Mouse (Mus musculus) heart, embryonic 10.5 days (tissue): ENCODE results near the gene Mdm2. TPM values are rescaled to one million over a fixed set of nuclear protein-coding genes. Genes with fewer than 3 reads are reported as not detected.

Experiments used
- DNase-seq: peaks from one replicate; pipeline ENCODE4 v3.0.0-alpha.2; 2017; ENCODE audit warnings: low spot score
- H3K27ac ChIP-seq: fragments of 300-500 bp; sonication (generic); 2 replicates; pipeline ENCODE4 v1.5.1; 2016; ENCODE audit warnings: mild to moderate bottlenecking
- H3K27me3 ChIP-seq: fragments of 300-500 bp; sonication (generic); 2 replicates; pipeline ENCODE4 v1.6.1; 2016; ENCODE audit warnings: mild to moderate bottlenecking; ENCODE audit not compliant: poor library complexity, insufficient read depth, severe bottlenecking
- H3K36me3 ChIP-seq: fragments of 300-500 bp; sonication (generic); 2 replicates; pipeline ENCODE4 v1.6.1; 2016; ENCODE audit warnings: mild to moderate bottlenecking, moderate library complexity
- H3K4me1 ChIP-seq: fragments of 300-500 bp; sonication (generic); 2 replicates; pipeline ENCODE4 v1.6.1; 2016; ENCODE audit warnings: mild to moderate bottlenecking
- H3K4me3 ChIP-seq: fragments of 300-500 bp; sonication (generic); 2 replicates; pipeline ENCODE4 v1.5.1; 2016; ENCODE audit warnings: mild to moderate bottlenecking, moderate library complexity
- H3K9me3 ChIP-seq: fragments of 300-500 bp; sonication (generic); 2 replicates; pipeline ENCODE4 v1.6.1; 2016; ENCODE audit warnings: mild to moderate bottlenecking, moderate library complexity
- WGBS: fragments of 180-500 bp; shearing (Covaris S2); methylation state at CpG from one replicate; pipeline ENCODE4 v1.1.7; 2016; 5-methylcytosine and 5-hydroxymethylcytosine counted together
- polyA plus RNA-seq: library from polyadenylated mRNA; unstranded; fragments of >200 nt; fragmentation: Nextera tagmentation; extraction: Ambion mirVana; gene quantifications from 2 replicates; pipeline ENCODE4 v1.2.1, GENCODE M21; 2016

Gene Mdm2
- polyA plus RNA-seq, 1 experiment from 2014 or later: 56.4 TPM

GRCm38 (mm10) chr10:117650725-117651124 is 59.8 kb downstream of the Mdm2 start:
- H3K4me1 ChIP-seq: no peaks in the 10 kb centered on the region
- no peaks in the 10 kb centered on the region for H3K27me3 ChIP-seq
- H3K9me3 ChIP-seq: no peaks in the 10 kb centered on the region
- WGBS: 83% methylated on average over 7 of the region's 7 CpGs
- H3K27ac ChIP-seq: no peak overlapping the region
- no peak overlapping the region for H3K4me3 ChIP-seq
- H3K36me3 ChIP-seq: no peaks in the 10 kb centered on the region
- DNase-seq: no peak

GRCm38 (mm10) chr10:117650042-117650655 is 60.4 kb downstream of the Mdm2 start:
- Histone ChIP-seq H3K9me3 (no peaks in the 10 kb centered on the region), H3K27ac (no peak overlapping the region), H3K36me3 (no peaks in the 10 kb centered on the region), H3K27me3 (no peaks in the 10 kb centered on the region), H3K4me1 (no peaks in the 10 kb centered on the region), H3K4me3 (no peak overlapping the region)
- WGBS: 83% methylated on average over 12 of the region's 12 CpGs
- DNase-seq: no peak

- Histone ChIP-seq H3K36me3 (no peaks in the 10 kb centered on the region), H3K4me3 (no peak overlapping the region), H3K9me3 (no peaks in the 10 kb centered on the region), H3K27me3 (no peaks in the 10 kb centered on the region), H3K27ac (no peak overlapping the region), H3K4me1 (no peaks in the 10 kb centered on the region)
- DNase-seq: no peak
- 85% methylated on average over 11 of the region's 11 CpGs for WGBS
Measured at GRCm38 (mm10) chr10:117649292-117650041, 61.1 kb downstream of the Mdm2 start.

GRCm38 (mm10) chr10:117648643-117649042 is 61.9 kb downstream of the Mdm2 start:
- no peaks in the 10 kb centered on the region for H3K4me1 ChIP-seq
- no peak for DNase-seq
- H3K27ac ChIP-seq: no peak overlapping the region
- no peak overlapping the region for H3K4me3 ChIP-seq
- H3K27me3 ChIP-seq: no peaks in the 10 kb centered on the region
- H3K9me3 ChIP-seq: no peaks in the 10 kb centered on the region
- 76% methylated on average over 3 of the region's 3 CpGs for WGBS
- H3K36me3 ChIP-seq: no peaks in the 10 kb centered on the region

GRCm38 (mm10) chr10:117647964-117648472 is 62.5 kb downstream of the Mdm2 start:
- Histone ChIP-seq H3K36me3 (no peaks in the 10 kb centered on the region), H3K9me3 (no peaks in the 10 kb centered on the region), H3K4me1 (no peaks in the 10 kb centered on the region), H3K27me3 (no peaks in the 10 kb centered on the region), H3K27ac (no peak overlapping the region), H3K4me3 (no peak overlapping the region)
- WGBS: 81% methylated on average over 2 of the region's 2 CpGs
- no peak for DNase-seq

GRCm38 (mm10) chr10:117647158-117647505 is 63.4 kb downstream of the Mdm2 start:
- Histone ChIP-seq H3K9me3 (no peaks in the 10 kb centered on the region), H3K27ac (no peak overlapping the region)
- 84% methylated on average over 13 of the region's 13 CpGs for WGBS

GRCm38 (mm10) chr10:117646482-117647157 is 63.9 kb downstream of the Mdm2 start:
- Histone ChIP-seq H3K4me1 (peaks cover 3% of the 10 kb centered on the region; the same call in 1 of the 2 replicates), H3K27me3 (no peaks in the 10 kb centered on the region), H3K27ac (no peak overlapping the region), H3K9me3 (no peaks in the 10 kb centered on the region), H3K4me3 (no peak overlapping the region), H3K36me3 (no peaks in the 10 kb centered on the region)
- DNase-seq: no peak
- WGBS: 85% methylated on average over 5 of the region's 5 CpGs

More at GRCm38 (mm10) chr10:117647158-117647505, 63.4 kb downstream of the Mdm2 start:
- no peak for DNase-seq
- no peaks in the 10 kb centered on the region for H3K4me1 ChIP-seq
- H3K27me3 ChIP-seq: no peaks in the 10 kb centered on the region
- no peak overlapping the region for H3K4me3 ChIP-seq
- H3K36me3 ChIP-seq: no peaks in the 10 kb centered on the region

- no peaks in the 10 kb centered on the region for H3K9me3 ChIP-seq
- no peaks in the 10 kb centered on the region for H3K27me3 ChIP-seq
- peaks cover 5% of the 10 kb centered on the region; the same call in 1 of the 2 replicates for H3K4me1 ChIP-seq
- no peaks in the 10 kb centered on the region for H3K36me3 ChIP-seq
- H3K4me3 ChIP-seq: no peak overlapping the region
- no peak for DNase-seq
- 85% methylated on average over 7 of the region's 7 CpGs for WGBS
- H3K27ac ChIP-seq: no peak overlapping the region
Measured at GRCm38 (mm10) chr10:117645487-117645964, 65.0 kb downstream of the Mdm2 start.

- no peaks in the 10 kb centered on the region for H3K27me3 ChIP-seq
- no peak overlapping the region for H3K4me3 ChIP-seq
- H3K4me1 ChIP-seq: peaks cover 10% of the 10 kb centered on the region
- H3K27ac ChIP-seq: no peak overlapping the region
- no peaks in the 10 kb centered on the region for H3K36me3 ChIP-seq
- no peaks in the 10 kb centered on the region for H3K9me3 ChIP-seq
- no peak for DNase-seq
- 89% methylated on average over 11 of the region's 11 CpGs for WGBS
Measured at GRCm38 (mm10) chr10:117644828-117645227, 65.7 kb downstream of the Mdm2 start.

- Histone ChIP-seq H3K4me3 (no peak overlapping the region), H3K4me1 (peaks cover 12% of the 10 kb centered on the region), H3K9me3 (no peaks in the 10 kb centered on the region), H3K27ac (no peak overlapping the region), H3K27me3 (no peaks in the 10 kb centered on the region), H3K36me3 (no peaks in the 10 kb centered on the region)
- WGBS: 84% methylated on average over 8 of the region's 8 CpGs
- DNase-seq: no peak
Measured at GRCm38 (mm10) chr10:117644429-117644748, 66.2 kb downstream of the Mdm2 start.

- Histone ChIP-seq H3K27ac (no peak overlapping the region), H3K4me3 (no peak overlapping the region), H3K9me3 (no peaks in the 10 kb centered on the region), H3K36me3 (no peaks in the 10 kb centered on the region), H3K4me1 (peaks cover 12% of the 10 kb centered on the region), H3K27me3 (no peaks in the 10 kb centered on the region)
- 86% methylated on average over 12 of the region's 12 CpGs for WGBS
- DNase-seq: no peak
Measured at GRCm38 (mm10) chr10:117643711-117644428, 66.7 kb downstream of the Mdm2 start.

- Histone ChIP-seq H3K9me3 (no peaks in the 10 kb centered on the region), H3K4me1 (peaks cover 12% of the 10 kb centered on the region), H3K4me3 (no peak overlapping the region), H3K27me3 (no peaks in the 10 kb centered on the region), H3K36me3 (no peaks in the 10 kb centered on the region), H3K27ac (no peak overlapping the region)
- no peak for DNase-seq
- WGBS: 70% methylated on average over 6 of the region's 6 CpGs
Measured at GRCm38 (mm10) chr10:117643302-117643701, 67.3 kb downstream of the Mdm2 start.
